Mouse (Mus musculus) G1E-ER4 (cell line): Measurements from ENCODE around the gene Vgf. TPM values are rescaled to one million over a fixed set of nuclear protein-coding genes. Genes with fewer than 3 reads are reported as not detected.

Source experiments
- GATA1 ChIP-seq: IDR thresholded peaks from one replicate; pipeline ENCODE4 v1.8.0; 2012; ENCODE audit warnings: low read length, inconsistent platforms
- polyA plus RNA-seq: library from polyadenylated mRNA; stranded (reverse); fragments of >175 nt; gene quantifications from 2 replicates; pipeline ENCODE4 v1.2.3, GENCODE M21; 2012

The Vgf gene
- 0.65 TPM in 2 replicates for polyA plus RNA-seq

DNA sequence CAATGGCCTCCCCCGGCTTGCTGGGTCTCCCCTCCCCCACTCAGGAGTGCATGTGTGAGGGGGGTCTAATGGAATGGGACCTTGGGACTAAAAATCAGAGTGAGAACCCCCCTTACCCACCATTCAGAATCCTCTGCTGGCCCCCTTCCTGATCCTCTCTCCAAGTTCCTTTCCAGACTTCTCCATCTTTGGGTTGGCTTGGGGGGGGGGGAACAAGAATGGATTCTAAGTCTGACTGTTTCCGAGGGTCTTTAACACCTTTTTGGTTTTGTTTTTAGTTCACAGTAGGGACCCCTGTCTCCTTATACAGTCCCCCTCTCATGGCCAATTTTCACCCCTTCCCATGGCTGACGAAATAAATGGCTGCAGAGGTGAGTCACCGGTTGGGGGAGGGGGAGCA, at the start of gene Vgf:
Gene Vgf, plus strand, starts transcription at position 301 of the 400 bp plus-strand sequence.
- no peak for TF ChIP-seq GATA1

DNA sequence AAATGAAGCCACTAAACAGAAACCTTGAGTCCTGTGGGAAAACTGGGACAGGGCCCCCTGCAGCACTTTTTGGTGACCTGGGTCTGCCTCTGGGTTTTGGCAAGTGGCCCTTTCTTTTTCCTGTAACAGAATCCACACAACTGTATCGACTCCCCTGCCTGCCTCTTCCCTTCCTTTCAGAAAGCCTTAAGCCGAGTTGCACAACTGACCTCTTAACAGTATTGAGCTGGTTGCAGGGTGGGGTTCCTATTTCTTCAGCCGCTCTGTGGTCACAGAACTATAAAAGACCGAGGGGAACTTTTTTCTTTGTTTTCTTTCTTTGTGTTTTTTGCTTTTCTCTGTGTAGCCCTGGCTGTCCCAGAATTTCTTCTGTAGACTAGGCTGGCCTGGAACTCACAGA, 48.4 kb upstream of the Vgf start:
- TF ChIP-seq GATA1, result no peak

DNA sequence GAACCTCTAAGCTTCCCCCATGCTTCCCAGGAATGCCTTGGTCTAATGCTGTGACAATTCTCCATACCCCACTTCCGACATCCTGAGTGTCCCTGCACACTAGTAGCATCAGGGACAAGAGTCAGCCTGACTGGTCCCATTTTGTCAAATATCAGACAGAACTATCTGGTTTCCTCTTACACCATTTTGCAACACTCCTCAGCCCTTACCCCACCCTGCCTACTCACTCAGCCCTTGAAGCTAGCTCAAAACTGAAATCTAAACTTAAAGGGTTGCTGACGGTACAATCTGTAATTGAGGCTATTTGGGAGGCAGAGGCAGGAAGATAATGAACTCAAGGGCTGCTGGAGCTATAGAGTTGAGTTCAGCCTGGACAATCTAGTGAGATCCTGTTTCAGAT, 46.4 kb upstream of the Vgf start:
- no peak for TF ChIP-seq GATA1

DNA sequence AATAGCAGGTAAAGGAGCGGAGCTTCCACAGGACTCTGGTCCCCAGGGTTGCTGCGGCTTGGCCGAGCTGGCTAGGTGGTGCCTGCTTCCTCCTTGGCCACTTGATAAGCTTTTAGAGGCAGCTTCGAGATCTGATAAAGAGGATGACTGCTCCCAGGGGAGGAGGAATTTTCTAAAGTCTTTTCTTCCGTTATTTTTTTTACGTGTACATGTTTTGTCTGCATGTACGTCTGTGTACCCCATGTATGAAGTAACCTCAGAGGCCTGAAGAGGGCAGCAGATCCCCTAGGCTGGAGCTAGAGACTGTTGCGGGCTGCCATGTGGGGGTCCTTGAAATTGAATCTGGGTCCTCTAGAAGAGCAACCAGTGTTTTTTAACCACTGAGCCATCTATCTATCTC, 45.2 kb upstream of the Vgf start:
- TF ChIP-seq GATA1, result no peak

DNA sequence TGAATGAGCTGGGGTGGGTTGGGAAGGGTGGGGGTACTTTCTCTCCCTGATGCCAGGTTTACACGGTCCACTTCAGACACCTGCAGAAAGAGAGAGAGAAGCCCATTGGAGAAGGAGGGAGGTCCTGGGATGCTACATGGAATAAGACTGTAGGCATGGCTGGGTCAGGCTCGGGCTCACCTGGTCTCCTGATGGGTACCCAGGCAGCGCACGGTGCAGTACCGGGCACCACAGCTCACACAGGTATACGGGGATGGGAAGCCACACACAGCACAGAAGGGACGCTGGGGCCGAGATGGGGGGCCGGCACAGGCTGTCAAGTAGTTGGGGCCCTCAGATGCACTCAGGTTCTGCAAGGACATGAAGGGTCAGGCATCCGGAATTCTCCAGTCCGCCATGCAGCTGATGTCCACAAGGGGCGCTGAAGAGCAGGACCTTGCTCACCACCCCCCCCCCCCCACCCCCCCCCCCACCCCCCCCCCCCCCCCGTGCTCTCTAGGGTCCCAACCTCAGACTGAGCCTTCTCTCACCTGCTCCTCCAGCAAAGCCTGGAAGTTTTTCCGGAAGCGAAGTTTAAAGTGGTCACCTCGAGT, 43.8 kb upstream of the Vgf start:
- no peak for TF ChIP-seq GATA1

DNA sequence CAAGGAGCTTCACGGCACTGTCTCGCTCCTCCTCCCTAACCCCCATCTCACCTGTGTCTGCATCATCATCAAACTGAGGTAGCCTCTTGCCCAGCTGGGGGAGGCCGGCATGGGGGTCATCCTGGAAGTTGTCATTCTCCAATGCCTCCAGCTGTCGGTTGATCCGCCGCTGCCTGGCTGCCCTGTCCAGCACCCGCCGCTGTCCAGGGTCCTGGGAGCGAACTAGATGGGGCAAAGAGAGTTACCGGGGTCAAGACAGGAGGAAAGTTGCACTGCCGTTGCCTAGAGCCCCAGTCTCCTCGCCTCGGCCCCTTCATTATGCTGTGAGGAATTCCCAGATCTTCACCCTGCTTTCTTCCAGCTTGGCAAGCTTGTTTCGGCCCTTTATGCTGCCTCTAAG, 41.4 kb upstream of the Vgf start:
- no peak for TF ChIP-seq GATA1

DNA sequence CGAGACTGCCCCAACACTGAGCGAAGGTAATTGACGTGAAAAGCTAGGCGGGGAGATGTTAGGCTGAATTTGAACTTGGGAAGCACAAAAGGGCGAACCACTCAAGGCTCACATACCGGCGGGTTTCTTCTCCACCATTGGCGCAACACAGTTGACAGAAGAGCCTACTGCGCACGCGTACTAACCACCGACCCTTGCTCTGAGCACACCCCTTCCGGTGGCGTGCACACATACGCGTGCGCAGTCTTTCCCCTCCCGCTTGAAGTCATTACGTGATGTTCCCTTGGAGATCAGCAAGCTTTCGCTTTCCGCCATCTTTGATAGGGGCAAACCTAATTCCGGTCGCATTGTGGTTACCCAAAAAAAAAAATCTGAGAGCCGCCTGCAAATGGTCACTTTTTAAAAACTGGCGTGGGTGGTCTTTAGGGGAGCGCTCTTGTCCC, 39.5 kb upstream of the Vgf start, which contains the start of gene Plod3:
Gene Plod3, plus strand, starts transcription at position 325 of the 443 bp plus-strand sequence.
- TF ChIP-seq GATA1, result no peak

DNA sequence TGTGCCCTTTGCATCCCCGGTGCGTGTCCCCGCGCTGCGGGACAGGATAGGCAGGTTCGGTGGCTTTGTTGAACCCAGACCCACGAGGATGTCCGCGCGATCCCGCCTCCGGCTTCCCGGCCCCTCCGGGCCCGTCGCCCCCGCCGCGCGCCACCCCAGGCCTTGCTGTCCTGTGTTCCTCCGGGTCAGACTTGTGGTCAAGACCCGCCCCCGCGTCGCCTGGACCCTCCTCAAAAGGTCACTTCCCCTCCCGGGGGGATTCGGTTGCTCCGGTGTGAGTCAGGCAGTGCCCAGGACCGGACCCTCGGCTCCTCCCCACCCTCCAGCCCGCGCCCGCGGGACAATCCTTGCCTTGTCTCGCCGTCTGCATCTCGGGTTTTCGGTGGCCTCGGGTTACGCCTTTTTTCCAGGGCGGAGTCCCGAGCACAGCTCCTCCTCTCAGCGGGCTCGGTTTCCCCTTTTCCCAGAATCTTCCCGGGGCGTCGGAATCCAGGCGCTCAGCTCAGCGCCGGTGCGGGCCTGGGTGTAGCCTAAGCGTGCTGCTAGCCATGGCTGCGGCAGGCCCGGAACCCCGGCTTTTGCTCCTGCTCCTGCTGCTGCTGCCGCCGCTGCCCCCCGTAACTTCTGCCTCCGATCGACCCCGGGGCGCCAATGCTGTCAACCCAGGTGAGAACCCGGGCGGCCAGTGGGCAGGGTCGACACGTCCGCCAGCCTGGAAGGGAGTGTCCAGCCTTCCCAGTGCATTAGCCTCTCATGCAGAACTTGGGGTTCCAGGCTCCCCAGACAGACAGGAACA, 38.9 kb upstream of the Vgf start:
- no peak for TF ChIP-seq GATA1

DNA sequence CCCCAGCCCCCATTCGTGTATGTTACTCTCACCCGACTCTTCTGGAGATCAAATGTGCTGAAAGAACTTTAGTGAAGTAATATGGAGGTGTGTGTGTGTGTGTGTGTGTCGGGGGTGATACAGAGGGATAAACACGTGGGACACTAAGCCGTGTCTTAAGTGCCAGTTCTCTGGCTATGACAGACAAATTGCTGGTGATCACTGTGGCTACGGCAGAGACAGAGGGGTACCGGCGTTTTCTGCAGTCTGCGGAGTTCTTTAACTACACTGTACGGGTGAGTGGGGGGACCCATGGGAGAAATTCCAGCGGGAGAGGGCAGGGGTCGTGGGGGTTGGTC, 38.3 kb upstream of the Vgf start, which contains the start of gene Znhit1:
Gene Znhit1, minus strand, starts transcription at position 88 of the 338 bp plus-strand sequence.
- no peak for TF ChIP-seq GATA1

DNA sequence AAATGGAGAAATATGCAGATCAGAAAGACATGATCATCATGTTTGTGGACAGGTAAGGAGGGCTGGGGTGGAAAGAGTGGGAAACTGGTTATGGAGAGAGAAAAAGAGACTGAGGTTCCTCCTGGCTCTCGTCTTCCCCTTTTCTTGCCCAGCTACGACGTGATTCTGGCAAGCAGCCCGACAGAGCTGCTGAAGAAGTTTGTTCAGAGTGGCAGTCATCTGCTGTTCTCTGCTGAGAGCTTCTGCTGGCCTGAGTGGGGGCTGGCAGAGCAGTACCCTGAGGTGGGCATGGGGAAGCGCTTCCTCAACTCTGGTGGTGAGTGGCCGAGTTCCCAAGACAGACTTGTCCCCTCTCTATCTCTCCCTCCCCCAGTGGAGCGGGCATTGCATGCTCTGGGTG, 37.8 kb upstream of the Vgf start:
- TF ChIP-seq GATA1, result no peak

DNA sequence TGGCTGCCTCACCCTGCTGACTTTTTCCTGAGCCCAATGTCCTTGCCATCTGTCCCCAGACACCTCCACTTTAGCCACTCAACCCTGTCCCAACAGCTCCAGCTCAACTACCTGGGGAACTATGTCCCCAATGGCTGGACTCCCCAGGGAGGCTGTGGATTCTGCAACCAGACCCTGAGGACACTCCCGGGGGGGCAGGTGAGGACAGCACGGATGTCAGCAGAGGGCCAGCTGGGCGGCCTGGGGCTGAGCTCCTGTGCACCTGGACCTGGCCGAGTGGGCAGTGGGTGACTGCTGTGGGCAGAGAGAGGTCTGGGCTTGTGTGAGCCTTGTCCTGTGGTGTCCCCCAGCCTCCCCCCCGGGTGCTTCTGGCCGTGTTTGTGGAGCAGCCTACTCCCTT, 36.4 kb upstream of the Vgf start:
- no peak for TF ChIP-seq GATA1

DNA sequence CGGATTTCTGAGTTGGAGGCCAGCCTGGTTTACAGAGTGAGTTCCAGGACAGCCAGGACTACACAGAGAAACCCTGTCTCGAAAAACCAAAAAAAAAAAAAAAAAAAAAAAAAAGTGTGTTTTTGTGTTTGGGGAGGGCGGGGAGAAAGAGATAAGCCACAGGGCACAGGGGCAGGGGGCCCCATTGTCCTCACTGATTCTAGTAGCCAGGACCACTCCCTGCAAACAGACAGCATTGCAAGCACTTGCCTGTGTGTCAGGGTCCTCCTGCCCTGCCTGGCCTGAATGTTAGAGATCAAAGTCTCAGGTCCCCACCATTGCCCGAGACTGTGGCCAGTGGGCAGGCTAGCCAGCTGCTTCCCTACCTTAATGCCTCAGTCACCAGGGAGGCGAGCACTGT, 26.7 kb upstream of the Vgf start:
- TF ChIP-seq GATA1, result no peak

DNA sequence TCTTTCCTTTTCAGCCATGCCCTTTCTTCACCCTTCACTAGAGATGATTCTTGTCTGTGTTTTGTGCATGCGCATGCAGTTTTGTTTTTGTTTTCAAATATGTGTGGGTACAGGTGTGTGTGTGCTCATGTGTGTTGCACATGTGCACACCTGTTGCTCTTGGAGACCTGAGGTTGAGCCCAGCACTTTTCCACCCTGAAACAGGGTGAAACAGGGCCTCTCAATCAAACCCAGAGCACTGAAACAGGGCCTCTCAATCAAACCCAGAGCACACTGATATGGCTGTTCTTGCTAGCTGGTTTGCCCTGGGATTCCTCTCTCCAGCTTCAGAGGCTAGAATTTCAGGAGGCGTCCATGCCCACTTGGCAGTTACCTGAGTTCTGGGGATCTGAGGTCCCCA, 25.6 kb upstream of the Vgf start:
- no peak for TF ChIP-seq GATA1

DNA sequence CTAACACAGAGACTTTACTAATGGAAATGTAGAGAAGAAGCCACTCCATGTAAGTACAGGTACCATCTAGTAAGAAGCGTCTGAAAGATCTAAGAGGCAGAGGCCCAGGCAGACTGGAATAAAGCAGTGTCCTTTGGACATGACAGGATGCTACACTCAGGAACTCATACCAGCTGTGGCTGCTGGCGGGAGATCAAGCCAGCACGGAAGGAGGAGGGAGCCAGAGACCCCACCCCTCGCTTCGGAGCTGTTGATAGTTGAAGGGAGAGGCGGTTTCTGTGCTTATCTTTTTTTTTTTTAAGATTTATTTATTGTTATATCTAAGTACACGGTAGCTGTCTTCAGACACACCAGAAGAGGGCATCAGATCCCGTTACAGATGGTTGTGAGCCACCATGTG, 18.9 kb upstream of the Vgf start:
- no peak for TF ChIP-seq GATA1

DNA sequence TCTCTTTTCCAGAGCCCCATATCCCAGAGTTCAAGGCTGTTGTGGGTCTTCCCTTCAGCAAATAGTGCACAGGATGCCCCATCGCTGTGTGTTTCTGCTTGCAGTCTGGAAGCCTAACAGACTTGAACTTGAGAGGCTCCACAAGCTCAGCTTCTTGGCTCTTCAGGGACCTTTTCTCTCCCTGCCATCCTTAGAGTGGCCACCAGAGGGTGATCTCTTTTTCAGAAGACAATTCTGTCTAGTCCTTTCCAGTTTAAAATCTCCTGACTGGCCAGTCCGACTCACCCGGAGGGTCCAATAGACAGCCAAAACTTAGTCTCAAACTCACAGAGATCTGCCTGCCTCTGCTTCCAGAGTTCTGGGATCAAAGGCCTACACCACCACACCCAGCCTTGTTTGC, 16.2 kb upstream of the Vgf start:
- TF ChIP-seq GATA1, result no peak

DNA sequence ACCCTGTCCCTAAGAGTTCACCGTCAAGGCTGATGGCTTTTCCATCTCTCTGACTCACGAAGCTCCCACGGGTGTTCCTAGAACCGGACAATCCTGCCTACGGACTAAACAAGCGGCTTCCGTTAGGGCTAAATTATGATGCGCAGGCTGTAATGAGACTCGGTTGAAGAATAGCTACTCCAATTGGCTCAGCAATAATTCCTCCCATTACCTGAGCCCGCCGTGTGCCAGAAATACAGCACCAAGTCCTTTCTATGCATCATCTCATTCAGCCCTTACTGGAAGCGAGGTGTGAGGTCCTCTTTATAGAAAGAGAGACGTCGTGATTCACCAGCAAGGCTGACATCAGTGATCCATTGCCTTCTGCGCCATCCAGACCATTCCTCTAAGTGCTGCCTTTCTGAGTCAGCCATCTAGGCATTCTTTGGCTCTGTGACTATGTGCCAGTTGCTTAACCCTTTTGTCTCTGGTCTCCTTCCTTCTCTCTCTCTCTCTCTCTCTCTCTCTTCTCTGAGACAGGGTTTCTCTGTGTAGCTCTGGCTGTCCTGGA, 13.7 kb upstream of the Vgf start:
- no peak for TF ChIP-seq GATA1

DNA sequence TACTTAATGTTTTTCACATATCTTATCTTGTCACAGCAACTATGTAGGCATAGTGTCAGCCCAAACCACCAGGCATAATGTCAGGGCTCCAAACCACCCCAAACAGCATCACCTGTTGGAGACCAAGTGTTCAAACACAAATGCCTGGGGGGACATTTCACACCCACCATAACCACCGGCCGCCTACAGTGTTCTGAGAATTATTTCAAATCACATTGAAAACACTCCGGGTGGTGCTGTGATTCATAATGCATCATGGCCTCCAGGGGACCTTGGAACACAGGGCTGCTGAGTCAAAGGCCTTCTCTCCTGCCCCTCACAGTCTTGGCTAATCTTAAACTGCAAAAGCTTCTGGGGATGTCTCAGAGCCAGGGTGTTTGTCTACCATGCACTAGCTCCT, 10.3 kb upstream of the Vgf start:
- no peak for TF ChIP-seq GATA1
